Mouse (Mus musculus) E14TG2a.4 (cell line): ENCODE data around the gene Hspa12b.

Source experiments
- CTCF ChIP-seq: conservative IDR thresholded peaks from 2 replicates; pipeline ENCODE4 v1.5.1; 2014; ENCODE audit warnings: low read length
- NANOG ChIP-seq: IDR thresholded peaks from 2 replicates; pipeline ENCODE4 v1.6.1; 2014; ENCODE audit warnings: borderline replicate concordance, low read length, mixed read lengths

DNA sequence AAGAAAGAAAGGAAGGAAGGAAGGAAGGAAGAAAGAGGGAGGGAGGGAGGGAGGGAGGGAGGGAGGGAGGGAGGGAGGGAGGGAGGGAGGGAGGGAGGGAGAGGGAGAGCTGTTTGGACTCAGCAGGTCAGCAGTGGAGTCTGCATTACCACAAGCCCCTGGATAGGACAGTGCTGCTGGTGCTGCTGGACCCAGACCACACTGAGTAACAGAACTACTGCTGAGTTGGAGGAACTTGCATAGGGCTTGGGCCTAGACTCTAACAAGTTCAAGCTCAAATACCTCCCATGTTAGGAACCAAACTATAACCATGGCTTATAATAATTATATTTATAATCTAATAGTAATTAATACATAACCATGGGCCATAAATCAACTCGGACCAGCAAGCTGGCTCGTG is 3.8 kb downstream of the Hspa12b start:
- no peak for TF ChIP-seq CTCF
- no peak for TF ChIP-seq NANOG
